Mouse (Mus musculus) erythroblast, embryonic 14.5 days (primary cell): Measurements from ENCODE around the gene Sult1d1.

Experiments
- GATA1 ChIP-seq: IDR thresholded peaks from 2 replicates; pipeline ENCODE4 v1.6.1; 2012; ENCODE audit warnings: low read length, inconsistent platforms, mixed read lengths
- TAL1 ChIP-seq: IDR thresholded peaks from 3 replicates; pipeline ENCODE4 v1.6.1; 2012; ENCODE audit warnings: low read length, inconsistent platforms, mixed read lengths

DNA sequence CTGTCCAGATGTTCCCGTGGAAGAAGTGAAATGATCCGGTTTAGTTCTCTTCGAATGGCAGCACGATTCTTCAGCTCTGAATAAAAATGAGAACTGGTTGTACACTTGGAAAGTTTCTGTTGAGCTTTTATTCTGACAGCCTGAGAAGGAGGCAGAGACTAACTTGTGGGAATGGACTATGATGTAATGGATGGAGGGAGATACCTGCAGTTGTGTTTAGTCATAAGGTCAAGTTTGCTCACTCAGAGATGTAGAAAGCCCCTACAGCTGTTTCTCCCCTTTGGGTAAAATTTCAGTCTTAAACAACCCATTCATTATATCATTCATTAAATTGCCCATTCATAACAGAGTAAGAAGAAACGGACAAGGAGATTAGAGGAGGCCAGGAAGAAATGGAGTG lies 22.7 kb upstream of the Sult1d1 start, which contains the start of gene Sult1e1:
- TF ChIP-seq GATA1 (no peak), TAL1 (no peak)
